Mouse (Mus musculus) heart, postnatal 0 days (tissue): ENCODE measurements at regions not wholly inside any gene's neighbourhood (a gene's known extent, or its start where the extent isn't known, plus 50 kb on each side); places are given as distances from the start of the nearest gene placed in this dataset.

Experiments used
- CTCF ChIP-seq: IDR thresholded peaks from 2 replicates; pipeline ENCODE4 v1.5.1; 2016; ENCODE audit warnings: antibody characterized with exemption, control low read depth, low read depth
- EP300 ChIP-seq: IDR thresholded peaks from 2 replicates; pipeline ENCODE4 v1.6.1; 2016; ENCODE audit warnings: antibody characterized with exemption, low read depth

- TF ChIP-seq CTCF: no peak
- TF ChIP-seq EP300: no peak
These were observed 366.8 kb upstream of the Mki67 start for GRCm38 (mm10) chr7:136083005-136083404.
